Mouse (Mus musculus) CD4-positive, CD25-positive, alpha-beta regulatory T cell, adult 2 months (primary cell): ENCODE data around the gene Nostrin.
A peak's percentile ranks its signal among the peaks of the same experiment; 100 is the strongest.

Experiments
- DNase-seq: peaks from one replicate; pipeline ENCODE4 v3.0.0-alpha.2; 2012; ENCODE audit warnings: low read depth, low spot score

The Nostrin gene

DNA sequence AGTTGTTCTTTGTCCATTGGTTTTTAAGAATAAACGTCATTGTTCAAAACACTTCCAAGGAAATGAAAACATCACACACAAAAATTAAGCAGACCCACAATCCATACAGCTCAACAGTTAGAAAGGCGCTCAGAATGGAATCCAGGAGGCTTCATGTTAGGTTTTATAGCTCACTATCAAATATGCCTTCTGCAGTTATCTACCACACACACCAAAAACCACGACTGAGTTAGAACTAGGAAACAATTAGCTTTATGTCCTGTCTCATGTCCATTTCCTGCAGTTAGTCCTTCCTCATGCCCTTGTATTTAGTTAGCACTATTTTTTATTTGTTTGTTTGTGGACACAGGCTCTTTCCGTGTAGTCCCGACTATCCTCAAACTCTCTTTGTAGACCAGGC, 55.5 kb downstream of the Nostrin start:
- no peak for DNase-seq

DNA sequence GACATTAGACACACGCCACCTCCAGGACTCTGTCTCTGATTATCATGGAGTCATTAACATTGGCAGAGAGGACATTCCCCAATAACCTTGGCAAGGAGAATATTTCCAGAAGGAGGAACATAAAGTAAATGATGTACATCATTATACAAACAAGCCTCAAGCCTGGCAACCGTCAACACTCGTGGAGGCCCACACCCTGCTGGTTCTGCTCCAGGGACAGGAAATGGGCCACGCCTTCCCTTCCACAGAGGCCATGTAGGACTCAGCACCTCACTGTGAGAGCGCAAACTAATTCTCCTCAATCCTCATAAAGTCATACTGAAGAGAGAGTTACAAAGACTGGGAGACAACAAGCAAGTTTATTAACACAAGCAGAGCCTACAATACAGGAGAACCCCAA, 58.0 kb downstream of the Nostrin start:
- no peak for DNase-seq

DNA sequence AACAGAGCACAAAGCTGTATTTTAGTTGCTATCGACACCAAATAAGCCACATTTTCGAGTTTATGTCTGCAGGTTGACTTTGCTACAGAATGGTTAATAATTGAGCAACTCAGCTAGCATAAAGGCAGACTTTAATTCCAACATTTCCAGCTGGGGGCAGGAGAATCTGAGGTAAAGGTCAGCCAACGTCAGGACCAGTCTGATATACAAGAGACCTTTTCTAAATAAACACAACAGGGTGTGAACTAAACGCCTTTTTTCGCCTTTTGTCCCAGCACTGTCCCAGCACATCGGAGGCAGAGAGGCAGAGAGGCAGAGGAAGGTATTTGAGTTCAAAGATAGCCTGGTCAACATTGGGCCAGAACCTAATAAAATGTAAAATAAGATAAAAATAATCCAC, 69.6 kb downstream of the Nostrin start:
- no peak for DNase-seq

DNA sequence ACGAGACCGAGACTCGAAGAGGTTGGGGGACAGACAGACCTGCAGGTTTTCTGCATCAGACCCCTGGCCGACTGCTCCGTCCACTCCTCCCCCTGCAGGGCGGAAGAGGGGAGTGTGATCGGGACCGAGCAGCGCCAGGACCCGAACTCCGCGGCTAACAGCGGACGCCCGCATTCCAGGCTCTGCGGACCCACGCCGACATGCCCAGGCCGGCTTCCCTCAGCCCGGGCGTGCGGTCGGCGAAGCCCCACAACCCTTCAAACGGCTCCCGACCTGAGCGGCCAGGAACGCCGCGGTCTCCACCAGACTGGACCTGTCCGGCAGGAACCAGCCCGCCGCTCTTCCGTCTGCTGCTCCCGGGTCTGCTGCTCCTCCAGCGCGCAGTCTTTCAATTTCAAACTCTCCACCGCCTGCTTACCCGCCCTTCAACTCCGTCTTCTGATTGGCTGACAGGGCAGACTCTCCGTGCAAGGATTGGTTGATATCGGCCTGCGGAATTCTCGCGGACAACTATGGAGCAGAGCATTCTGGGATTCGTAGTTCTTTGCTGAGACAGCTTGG, 70.3 kb downstream of the Nostrin start, which contains the start of gene Spc25:
TSS of gene Spc25 (minus strand) at position 404 of the 561 bp plus-strand sequence.
- DNase-seq: peak; percentile 96

DNA sequence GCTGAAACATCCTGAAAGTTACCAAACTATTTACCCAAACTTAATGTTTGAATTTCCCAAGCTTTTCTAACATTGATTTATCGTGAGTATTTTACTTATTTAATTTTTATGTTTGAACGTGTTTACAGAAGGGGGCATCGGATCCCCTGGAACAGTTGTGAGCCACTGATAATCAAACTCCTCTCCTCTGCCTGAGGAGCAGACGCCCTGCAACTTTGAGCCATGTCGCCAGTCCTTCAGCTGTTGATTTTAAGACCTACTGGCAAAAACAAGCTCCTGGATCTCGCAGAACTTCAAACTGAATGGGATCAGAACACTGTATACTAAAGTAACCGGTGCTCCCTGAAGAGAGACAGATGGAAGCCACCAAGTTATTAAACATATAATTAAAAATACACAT, 70.9 kb downstream of the Nostrin start:
- peak; percentile 7 for DNase-seq

DNA sequence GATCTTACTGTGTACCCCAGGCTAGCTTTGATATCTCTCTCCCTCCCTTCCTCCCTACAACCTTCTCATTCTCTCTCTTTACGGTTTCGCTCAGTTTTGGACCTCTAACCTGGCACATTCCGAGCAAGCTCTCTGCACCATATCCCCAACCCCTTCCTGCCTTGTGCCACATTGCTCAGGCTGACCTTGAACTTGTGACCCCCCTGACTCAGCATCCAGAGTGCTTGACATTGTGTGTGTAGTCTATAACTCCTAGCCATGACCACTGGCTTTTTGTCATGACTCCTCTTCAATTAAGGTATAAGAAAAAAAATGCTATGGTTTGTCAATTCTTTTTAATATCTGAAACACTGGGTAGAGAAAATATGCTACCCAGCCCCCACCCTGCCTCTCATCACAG, 74.1 kb downstream of the Nostrin start:
- no peak for DNase-seq

DNA sequence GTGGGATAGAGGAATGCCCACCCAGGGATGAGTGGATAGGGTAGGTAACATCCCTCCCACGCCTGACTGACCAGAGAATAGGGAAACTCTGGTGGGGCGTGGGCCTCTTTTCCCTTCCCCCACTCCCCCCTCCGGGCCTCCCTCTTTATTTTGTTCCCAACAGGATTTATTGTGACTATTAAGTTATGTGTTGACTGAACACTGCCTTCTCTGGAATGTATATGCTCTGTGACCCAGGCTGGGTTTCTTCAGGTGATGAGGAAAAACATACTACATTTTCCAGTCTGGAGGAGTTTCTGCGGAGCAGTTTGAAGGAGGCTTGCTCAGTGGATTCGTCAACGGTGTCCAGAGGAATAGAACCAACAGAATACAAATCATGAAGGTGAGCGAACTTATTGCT, 75.2 kb downstream of the Nostrin start, which contains the start of gene G6pc2:
TSS of gene G6pc2 (plus strand) at position 301 of the 400 bp plus-strand sequence.
- no peak for DNase-seq

DNA sequence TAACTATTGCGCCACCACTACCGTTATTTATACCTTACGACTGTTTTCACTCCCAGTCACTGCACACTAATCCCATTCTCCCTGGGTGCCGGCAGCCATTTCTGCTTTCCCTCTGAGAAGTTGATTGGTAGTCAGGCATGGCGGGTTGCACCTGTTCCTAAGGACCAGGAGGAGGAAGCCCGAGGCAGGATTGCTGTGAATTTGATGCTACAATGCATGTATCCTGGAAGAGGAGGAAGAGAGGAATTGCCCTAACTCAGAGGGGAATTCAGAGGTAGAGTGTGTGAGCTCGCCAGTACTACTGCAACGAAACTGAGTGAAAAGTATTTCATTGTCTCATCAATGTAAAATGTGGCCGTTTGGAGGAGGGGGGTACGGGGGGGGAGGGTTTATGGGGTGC, 77.1 kb downstream of the Nostrin start:
- DNase-seq: no peak

DNA sequence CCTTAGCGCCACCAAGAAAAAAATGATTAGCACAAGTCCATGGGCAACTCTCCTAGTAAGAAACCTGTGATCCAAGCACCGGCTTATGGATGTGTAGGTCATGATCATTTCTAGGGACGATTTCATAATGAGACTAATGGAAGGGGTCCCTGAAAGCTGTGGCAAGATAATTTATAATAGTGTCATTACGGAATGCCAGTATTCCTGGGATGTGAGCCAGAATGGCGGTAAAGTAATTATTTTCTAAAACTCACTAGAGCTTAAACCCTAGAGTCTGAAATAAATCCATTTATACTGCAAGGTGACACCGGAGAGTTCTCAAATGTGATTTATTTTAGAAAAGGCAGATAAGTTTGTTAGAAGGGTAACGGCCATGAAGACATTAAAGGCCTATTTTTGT, 79.6 kb downstream of the Nostrin start:
- DNase-seq: no peak

DNA sequence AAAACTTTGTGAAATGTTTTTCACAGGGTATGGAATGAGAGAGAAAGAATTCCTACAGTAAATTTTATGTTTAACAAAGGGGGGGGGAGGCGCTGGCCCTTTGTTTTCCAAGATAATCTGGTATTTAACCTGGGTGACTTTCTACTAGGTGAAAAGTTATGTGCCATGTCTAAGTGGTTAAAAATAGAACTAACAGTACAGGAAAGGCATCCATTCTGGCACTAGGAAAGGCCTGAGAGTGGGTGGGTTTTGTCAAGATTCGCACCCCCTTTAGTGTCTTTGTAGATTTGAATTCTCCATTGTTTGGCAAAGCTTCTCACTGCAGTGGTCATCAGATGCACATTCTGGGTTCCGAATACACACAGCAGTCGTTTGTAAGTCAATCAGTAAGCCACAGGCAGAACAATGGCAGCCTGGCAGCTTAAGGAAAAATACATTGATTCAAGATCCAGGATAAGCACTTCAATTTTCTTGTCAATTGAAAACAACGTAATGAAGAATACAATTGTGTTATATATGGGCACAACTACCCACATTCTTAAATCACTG, 86.3 kb downstream of the Nostrin start:
- no peak for DNase-seq

DNA sequence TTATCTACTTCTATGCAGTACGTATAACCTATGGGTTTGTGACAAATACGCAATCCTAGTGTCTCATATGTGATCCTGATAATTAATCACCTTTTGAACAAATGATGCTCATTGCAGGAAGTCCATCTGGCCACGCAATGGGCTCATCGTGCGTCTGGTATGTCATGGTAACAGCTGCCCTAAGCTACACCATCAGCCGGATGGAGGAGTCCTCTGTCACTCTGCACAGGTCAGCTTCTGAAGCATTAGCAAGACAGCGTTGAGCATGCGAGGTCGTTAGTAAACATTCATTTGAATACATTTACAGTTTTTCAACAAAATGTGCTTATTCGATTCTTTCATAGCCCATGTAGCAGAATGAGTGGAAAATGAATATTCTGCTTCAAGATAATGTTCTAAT, 87.2 kb downstream of the Nostrin start:
- DNase-seq: no peak

DNA sequence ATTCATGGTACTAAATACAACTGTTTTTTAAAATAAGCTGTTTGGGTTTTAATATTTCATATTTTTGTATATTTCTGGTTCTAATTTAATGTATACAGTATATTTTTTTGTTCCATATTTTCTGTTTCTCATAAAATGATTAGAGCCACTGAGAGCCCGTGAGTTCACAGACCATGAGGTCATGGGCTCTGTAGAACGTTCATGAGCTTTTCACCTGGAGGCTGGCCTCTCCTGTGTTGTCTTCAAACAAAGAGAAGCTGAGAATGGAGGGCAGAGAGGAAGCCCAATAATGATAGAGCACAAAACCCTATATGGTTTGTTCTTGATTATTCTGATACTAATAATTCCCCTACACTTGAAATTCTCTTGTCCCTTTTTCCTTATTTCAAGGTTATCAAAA, 89.1 kb downstream of the Nostrin start:
- no peak for DNase-seq

DNA sequence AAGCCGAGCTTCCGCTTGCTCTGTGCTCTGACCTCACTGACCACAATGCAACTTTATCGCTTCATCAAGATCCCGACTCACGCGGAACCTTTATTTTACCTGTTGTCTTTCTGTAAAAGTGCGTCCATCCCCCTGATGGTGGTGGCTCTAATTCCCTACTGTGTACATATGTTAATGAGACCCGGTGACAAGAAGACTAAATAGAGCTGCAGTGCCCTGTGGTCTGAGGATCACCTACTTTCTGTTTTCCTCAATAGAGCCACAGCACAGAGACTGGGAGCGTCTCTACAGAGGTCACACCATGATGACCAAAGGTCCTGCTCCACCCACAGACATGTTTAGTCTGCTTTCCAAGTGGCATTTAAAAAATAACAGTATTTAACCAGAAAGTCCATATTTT, 91.3 kb downstream of the Nostrin start:
- DNase-seq: no peak

DNA sequence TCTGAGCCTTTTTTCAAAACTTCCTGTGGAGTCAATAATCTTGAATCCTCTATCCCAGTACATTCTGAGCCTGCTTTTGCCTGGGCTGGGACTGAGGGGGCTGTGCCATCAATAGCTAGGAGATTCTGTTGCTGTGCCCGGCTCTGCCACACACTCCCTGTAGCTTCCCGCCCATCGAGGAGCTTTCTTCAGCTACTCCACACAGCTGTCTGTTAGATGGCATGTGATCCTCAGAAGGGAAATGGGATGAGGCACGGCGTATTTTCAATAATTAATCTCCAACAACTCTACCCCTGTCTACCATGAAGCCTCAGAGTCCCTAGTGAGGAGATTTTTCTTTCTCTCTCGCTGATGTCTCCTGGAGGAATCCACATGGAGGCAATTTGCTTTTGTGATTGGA, 93.0 kb downstream of the Nostrin start:
- no peak for DNase-seq

DNA sequence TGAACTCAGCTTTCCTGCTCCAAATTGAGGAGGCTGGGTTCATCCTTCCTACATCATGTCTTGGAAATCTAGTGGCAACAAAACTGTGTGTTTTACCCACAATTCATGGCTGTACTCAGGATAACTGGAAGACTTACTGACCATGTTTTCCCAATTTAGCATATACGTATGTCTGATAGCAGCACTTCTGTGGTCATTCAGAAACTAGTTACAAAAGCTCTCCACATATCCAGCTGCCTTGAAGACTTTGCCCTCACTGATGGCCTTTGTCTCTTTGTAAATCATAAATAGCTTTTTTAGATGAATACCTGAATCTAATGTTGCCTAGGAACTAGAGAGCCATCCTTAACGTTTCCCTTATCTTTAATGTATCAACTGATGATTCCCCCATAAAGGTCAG, 94.5 kb downstream of the Nostrin start:
- no peak for DNase-seq

DNA sequence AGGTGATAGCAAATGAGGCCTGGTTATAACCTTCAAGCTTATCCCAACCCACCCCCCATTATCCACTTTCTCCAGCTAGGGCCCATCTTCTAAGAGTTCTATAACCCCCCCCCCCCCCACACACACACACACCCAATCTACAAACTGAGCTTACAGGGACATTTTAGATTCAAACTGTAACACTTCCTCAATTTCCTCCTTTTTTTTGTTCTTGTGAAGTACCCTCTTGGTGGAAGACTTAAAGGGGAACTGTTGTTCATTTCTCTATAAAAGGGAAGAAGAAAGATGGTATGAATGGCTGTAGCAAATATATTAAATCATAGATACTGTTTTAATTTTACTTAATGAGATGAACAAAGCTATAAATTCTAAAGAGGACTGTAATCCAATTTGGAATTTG, 96.5 kb downstream of the Nostrin start:
- DNase-seq: no peak

DNA sequence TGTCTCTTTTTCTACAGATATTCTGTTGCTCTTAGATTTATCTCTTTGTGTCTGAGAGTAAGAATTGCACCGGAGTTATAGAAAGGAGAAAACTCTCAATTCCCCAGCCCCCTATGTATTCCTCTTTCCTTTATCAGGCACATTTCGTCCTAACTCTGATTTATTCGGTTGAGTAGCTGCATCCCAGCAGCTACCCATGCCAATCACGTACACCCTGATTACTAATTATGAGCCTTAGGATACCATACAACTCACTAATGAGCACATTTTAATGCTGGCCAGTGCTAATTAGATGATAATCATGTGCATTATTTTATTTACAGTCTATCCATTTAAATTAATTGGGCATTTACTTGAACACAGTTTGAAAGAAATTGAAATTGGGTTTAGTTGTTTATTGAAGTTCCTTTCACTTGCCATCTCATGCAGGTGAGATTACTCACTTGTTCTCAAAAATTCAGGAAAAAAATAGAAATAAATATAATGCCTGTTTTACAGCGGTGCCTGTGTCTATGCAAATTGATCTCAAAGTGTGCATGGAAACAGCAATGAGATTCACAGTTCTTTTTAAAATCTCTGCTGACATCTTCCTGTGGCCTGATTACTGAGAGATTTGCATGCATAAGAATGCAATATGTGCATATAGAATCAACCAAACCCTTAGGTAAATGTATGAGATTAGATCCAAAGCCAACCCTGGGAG, 99.5 kb downstream of the Nostrin start:
- no peak for DNase-seq
